Mouse (Mus musculus) stomach, embryonic 14.5 days (tissue): ENCODE measurements around the gene Tmem63a. TPM values are rescaled to one million over a fixed set of nuclear protein-coding genes. Genes with fewer than 3 reads are reported as not detected.

Source experiments
- ATAC-seq: fragments of 200-750 bp; cut with Nextera tagmentation; 2 replicates; pipeline ENCODE4 v1.8.0; 2017; ENCODE audit warnings: low read depth, moderate TSS enrichment; ENCODE audit not compliant: insufficient number of reproducible peaks, insufficient read depth, low FRiP score
- H3K27ac ChIP-seq: fragments of 300-500 bp; sonication (generic); 2 replicates; pipeline ENCODE4 v1.5.1; 2014; ENCODE audit warnings: mild to moderate bottlenecking, low read length, moderate library complexity, mixed read lengths
- H3K27me3 ChIP-seq: fragments of 300-500 bp; sonication (generic); 2 replicates; pipeline ENCODE4 v1.6.1; 2014; ENCODE audit warnings: low read length, control low read depth, mixed read lengths; ENCODE audit not compliant: control insufficient read depth, insufficient read depth
- H3K36me3 ChIP-seq: fragments of 300-500 bp; sonication (generic); 2 replicates; pipeline ENCODE4 v1.6.1; 2014; ENCODE audit warnings: mild to moderate bottlenecking, control low read depth, low read length, moderate library complexity, mixed read lengths; ENCODE audit not compliant: control insufficient read depth, insufficient read depth
- H3K4me1 ChIP-seq: fragments of 300-500 bp; sonication (generic); 2 replicates; pipeline ENCODE4 v1.6.1; 2014; ENCODE audit warnings: low read length, control low read depth, mixed read lengths; ENCODE audit not compliant: control insufficient read depth, insufficient read depth
- H3K4me2 ChIP-seq: fragments of 300-500 bp; sonication (generic); replicated peaks from 2 replicates; pipeline ENCODE4 v1.6.1; 2014; ENCODE audit warnings: low read depth, low read length, control low read depth
- H3K4me3 ChIP-seq: fragments of 300-500 bp; sonication (generic); 2 replicates; pipeline ENCODE4 v1.5.1; 2014; ENCODE audit warnings: low read depth, low read length, control low read depth
- H3K9ac ChIP-seq: fragments of 300-500 bp; sonication (generic); replicated peaks from 2 replicates; pipeline ENCODE4 v1.6.1; 2014; ENCODE audit warnings: low read depth, mild to moderate bottlenecking, control low read depth, low read length, moderate library complexity, mixed read lengths
- H3K9me3 ChIP-seq: fragments of 300-500 bp; sonication (generic); 2 replicates; pipeline ENCODE4 v1.6.1; 2016; ENCODE audit warnings: low read depth, low read length, control low read depth; ENCODE audit not compliant: control insufficient read depth
- WGBS: fragments of 180-500 bp; shearing (Covaris S2); extraction: QIAGEN DNeasy Blood & Tissue Kit; methylation state at CpG from one replicate; pipeline ENCODE4 v1.1.7; 2014; 5-methylcytosine and 5-hydroxymethylcytosine counted together
- polyA plus RNA-seq: library from polyadenylated mRNA; unstranded; fragments of >200 nt; fragmentation: Nextera tagmentation; extraction: Ambion mirVana; gene quantifications from 2 replicates; pipeline ENCODE4 v1.2.1, GENCODE M21; 2014

Tmem63a gene
- polyA plus RNA-seq, 1 experiment from 2014 or later: 14.8 TPM

GRCm38 (mm10) chr1:180917053-180917452 lies 25.1 kb upstream of the Tmem63a start:
- H3K9ac ChIP-seq: no peak overlapping the region
- 28% methylated on average over 1 of the region's 1 CpGs for WGBS
- no peaks in the 10 kb centered on the region for H3K9me3 ChIP-seq
- no peak for ATAC-seq
- H3K36me3 ChIP-seq: no peaks in the 10 kb centered on the region
- no peaks in the 10 kb centered on the region for H3K27me3 ChIP-seq
- H3K27ac ChIP-seq: no peak overlapping the region
- H3K4me2 ChIP-seq: no peak overlapping the region
- H3K4me3 ChIP-seq: no peak overlapping the region
- no peaks in the 10 kb centered on the region for H3K4me1 ChIP-seq

DNA sequence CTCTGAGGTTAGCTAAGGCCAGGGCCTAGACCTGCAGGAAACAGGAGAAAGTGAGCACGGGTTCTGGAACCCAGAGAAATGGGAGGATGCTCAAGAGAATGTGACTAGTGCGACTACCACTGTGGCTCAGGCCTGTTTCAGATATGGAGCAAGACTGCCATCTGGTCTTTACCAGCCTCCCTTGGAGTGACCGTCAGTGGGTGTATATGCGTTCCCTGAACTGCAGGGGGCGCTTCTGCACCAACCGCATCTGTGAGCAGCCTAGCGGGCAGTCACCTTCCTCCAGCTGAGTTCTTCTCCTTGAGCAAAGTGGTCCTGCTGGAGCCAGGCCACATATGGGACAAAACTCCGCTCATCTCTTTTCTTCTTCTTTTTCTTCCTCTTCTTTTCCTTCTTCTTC lies 22.5 kb upstream of the Tmem63a start:
- Histone ChIP-seq H3K9me3 (no peaks in the 10 kb centered on the region), H3K27ac (no peak overlapping the region), H3K4me3 (no peak overlapping the region), H3K27me3 (no peaks in the 10 kb centered on the region), H3K4me1 (no peaks in the 10 kb centered on the region), H3K36me3 (no peaks in the 10 kb centered on the region), H3K9ac (no peak overlapping the region), H3K4me2 (no peak overlapping the region)
- ATAC-seq: no peak
- WGBS: 33% methylated on average over 8 of the region's 8 CpGs

GRCm38 (mm10) chr1:180922273-180923048 lies 19.7 kb upstream of the Tmem63a start:
- Histone ChIP-seq H3K27ac (no peak overlapping the region), H3K9me3 (no peaks in the 10 kb centered on the region), H3K9ac (no peak overlapping the region), H3K4me1 (no peaks in the 10 kb centered on the region), H3K4me3 (no peak overlapping the region), H3K4me2 (no peak overlapping the region), H3K27me3 (no peaks in the 10 kb centered on the region), H3K36me3 (no peaks in the 10 kb centered on the region)
- 69% methylated on average over 6 of the region's 6 CpGs for WGBS
- no peak for ATAC-seq

DNA sequence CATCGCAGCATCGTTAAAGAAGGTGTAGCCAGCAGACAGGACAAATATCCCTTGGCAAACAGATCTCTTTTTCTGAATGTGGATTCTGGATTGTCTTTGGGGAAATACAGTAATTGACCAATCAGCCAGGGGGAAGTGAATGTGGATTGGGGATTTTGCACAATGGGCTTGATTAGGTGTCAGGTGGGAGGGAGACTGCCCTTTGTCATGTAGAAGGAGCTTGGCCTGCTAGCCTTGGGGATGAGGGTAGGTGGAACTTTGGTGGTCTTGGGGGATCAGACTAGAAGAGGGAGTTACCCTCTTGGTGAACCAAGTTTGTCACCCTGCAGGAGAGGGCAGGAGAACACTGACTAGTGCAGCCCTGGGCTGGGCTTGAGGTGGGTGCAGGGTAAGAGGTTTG lies 17.4 kb upstream of the Tmem63a start:
- Histone ChIP-seq H3K9me3 (no peaks in the 10 kb centered on the region), H3K4me1 (no peaks in the 10 kb centered on the region), H3K27ac (no peak overlapping the region), H3K9ac (no peak overlapping the region), H3K27me3 (no peaks in the 10 kb centered on the region), H3K36me3 (no peaks in the 10 kb centered on the region), H3K4me3 (no peak overlapping the region), H3K4me2 (no peak overlapping the region)
- 46% methylated on average over 2 of the region's 2 CpGs for WGBS
- ATAC-seq: no peak

GRCm38 (mm10) chr1:180926286-180926685 lies 15.9 kb upstream of the Tmem63a start:
- no peak for ATAC-seq
- no peaks in the 10 kb centered on the region for H3K4me1 ChIP-seq
- 54% methylated on average over 4 of the region's 4 CpGs for WGBS

DNA sequence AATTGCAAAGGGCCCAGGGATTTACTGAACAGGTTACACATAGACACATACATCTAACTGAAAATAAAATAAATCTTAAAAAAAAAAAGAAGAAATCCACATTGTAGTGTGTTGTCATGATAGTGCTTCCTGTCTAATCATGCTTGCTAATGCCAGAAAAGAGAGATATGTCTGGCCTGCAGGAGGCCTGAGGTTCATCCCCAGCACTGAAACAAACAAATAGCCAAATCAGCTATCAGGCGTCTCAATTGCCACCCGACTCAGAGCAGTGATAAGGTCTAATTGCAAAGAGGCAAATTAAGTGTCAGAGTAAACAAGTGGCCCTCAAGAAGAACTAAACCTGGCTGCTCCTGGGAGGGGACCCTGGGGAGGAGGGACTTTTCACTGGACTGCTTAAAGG lies 12.5 kb upstream of the Tmem63a start:
- Histone ChIP-seq H3K4me2 (no peak overlapping the region), H3K9ac (no peak overlapping the region), H3K36me3 (no peaks in the 10 kb centered on the region), H3K27me3 (peaks cover 6% of the 10 kb centered on the region), H3K4me1 (no peaks in the 10 kb centered on the region), H3K9me3 (no peaks in the 10 kb centered on the region), H3K27ac (no peak overlapping the region), H3K4me3 (no peak overlapping the region)
- 33% methylated on average over 2 of the region's 2 CpGs for WGBS
- ATAC-seq: no peak

More at GRCm38 (mm10) chr1:180926286-180926685, 15.9 kb upstream of the Tmem63a start:
- H3K4me2 ChIP-seq: no peak overlapping the region
- no peak overlapping the region for H3K9ac ChIP-seq
- H3K36me3 ChIP-seq: no peaks in the 10 kb centered on the region
- H3K27ac ChIP-seq: no peak overlapping the region
- no peaks in the 10 kb centered on the region for H3K27me3 ChIP-seq
- no peaks in the 10 kb centered on the region for H3K9me3 ChIP-seq
- H3K4me3 ChIP-seq: no peak overlapping the region

- no peaks in the 10 kb centered on the region for H3K4me1 ChIP-seq
- no peaks in the 10 kb centered on the region for H3K36me3 ChIP-seq
- H3K4me2 ChIP-seq: no peak overlapping the region
- H3K27ac ChIP-seq: no peak overlapping the region
- H3K4me3 ChIP-seq: no peak overlapping the region
- no peak for ATAC-seq
- WGBS: 50% methylated on average over 3 of the region's 3 CpGs
- H3K27me3 ChIP-seq: peaks cover 11% of the 10 kb centered on the region
- no peaks in the 10 kb centered on the region for H3K9me3 ChIP-seq
- no peak overlapping the region for H3K9ac ChIP-seq
Observed at GRCm38 (mm10) chr1:180931106-180931505, 11.0 kb upstream of the Tmem63a start.

- no peak overlapping the region for H3K9ac ChIP-seq
- H3K4me2 ChIP-seq: no peak overlapping the region
- no peak for ATAC-seq
- H3K9me3 ChIP-seq: no peaks in the 10 kb centered on the region
- WGBS: 45% methylated on average over 6 of the region's 6 CpGs
- no peak overlapping the region for H3K4me3 ChIP-seq
- H3K27ac ChIP-seq: no peak overlapping the region
- no peaks in the 10 kb centered on the region for H3K4me1 ChIP-seq
- H3K36me3 ChIP-seq: no peaks in the 10 kb centered on the region
- H3K27me3 ChIP-seq: peaks cover 11% of the 10 kb centered on the region
Observed at GRCm38 (mm10) chr1:180933659-180934058, 8.5 kb upstream of the Tmem63a start.
